ENCODE assay signal across 10 mouse cellular contexts in the genomic region with DNA sequence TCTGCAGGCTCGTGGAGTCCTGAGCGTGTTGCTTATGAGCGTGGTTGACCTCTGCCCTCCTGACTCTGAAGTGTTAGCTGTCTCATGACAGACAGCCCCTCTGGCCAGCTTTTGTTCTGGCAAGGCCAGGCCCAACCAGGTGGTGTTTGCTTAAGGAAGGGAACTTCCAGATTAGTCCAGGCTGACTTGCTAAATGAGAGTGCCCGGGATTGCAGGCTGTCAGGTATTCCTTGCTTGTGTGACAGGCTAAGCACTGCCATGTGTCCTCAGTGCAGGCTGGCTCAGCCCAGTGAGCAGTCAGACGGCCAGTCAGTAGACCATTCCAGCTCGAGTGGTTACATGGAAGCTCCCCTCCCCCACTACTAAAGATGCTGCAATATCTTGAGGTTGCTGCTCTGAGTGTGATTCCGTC.
DNase-seq lines count a peak whose midpoint lies in the region; ATAC-seq lines count a peak whose summit lies in the region.
"Had no signal": no experiment of that assay in that cellular context is flagged by ENCODE, and none has a peak within 500 bp of the region (broad histone marks: within the 10 kb centered on the region; RNA-seq: fewer than 3 reads in every experiment).

No protein-coding gene starts in this region.

- H3K27me3 ChIP-seq in embryonic facial prominence, embryonic 12.5 days = no peaks in the 10 kb centered on the region
- H3K27me3 ChIP-seq in neural tube, embryonic 13.5 days = no peaks in the 10 kb centered on the region
- H3K27me3 ChIP-seq: embryonic facial prominence, embryonic 15.5 days had no signal

- no peak overlapping the region for H3K9ac ChIP-seq in embryonic facial prominence, embryonic 12.5 days
- no peak overlapping the region for H3K9ac ChIP-seq in neural tube, embryonic 13.5 days
- H3K9ac ChIP-seq: embryonic facial prominence, embryonic 15.5 days had no signal

- no peak overlapping the region for H3K27ac ChIP-seq in embryonic facial prominence, embryonic 12.5 days
- H3K27ac ChIP-seq in neural tube, embryonic 13.5 days (replicated peaks) = no peak overlapping the region
- H3K27ac ChIP-seq: embryonic facial prominence, embryonic 15.5 days; heart, adult 2 months had no signal

- WGBS in embryonic facial prominence, embryonic 12.5 days = 11% methylated on average over 7 of the region's 7 CpGs
- 20% methylated on average over 7 of the region's 7 CpGs for WGBS in neural tube, embryonic 13.5 days

- peaks cover 12% of the 10 kb centered on the region for H3K4me1 ChIP-seq in embryonic facial prominence, embryonic 12.5 days
- peaks cover 11% of the 10 kb centered on the region for H3K4me1 ChIP-seq in neural tube, embryonic 13.5 days (replicated peaks)

- peak; percentile 8 to 12 for DNase-seq in heart, postnatal 10 days
- DNase-seq in heart, adult 8-10 months (ENCODE audit: low spot score) = no peak
- DNase-seq in lung, adult 18-20 months = peak; percentile 45 to 69
- DNase-seq in kidney, postnatal 10 days = no peak
- no peak for DNase-seq in layer of hippocampus, adult 8-10 months (ENCODE audit: low spot score in 2 of 2)

- intact Hi-C loops in heart, postnatal 10 days (cut with DNase I) = loop anchor here (5.0 kb wide), 1 partner anchor 34 kb away; no protein-coding TSS in a partner anchor

- H3K4me3 ChIP-seq in embryonic facial prominence, embryonic 12.5 days = no peak overlapping the region
- H3K4me3 ChIP-seq in neural tube, embryonic 13.5 days = no peak overlapping the region
- H3K4me3 ChIP-seq: embryonic facial prominence, embryonic 15.5 days; heart, adult 2 months had no signal

- no peaks in the 10 kb centered on the region for H3K9me3 ChIP-seq in embryonic facial prominence, embryonic 12.5 days
- no peaks in the 10 kb centered on the region for H3K9me3 ChIP-seq in neural tube, embryonic 13.5 days
- H3K9me3 ChIP-seq: embryonic facial prominence, embryonic 15.5 days had no signal

- no peak overlapping the region for H3K4me2 ChIP-seq in embryonic facial prominence, embryonic 12.5 days (replicated peaks)
- no peak overlapping the region for H3K4me2 ChIP-seq in neural tube, embryonic 13.5 days
- H3K4me2 ChIP-seq: embryonic facial prominence, embryonic 15.5 days had no signal

- H3K36me3 ChIP-seq in embryonic facial prominence, embryonic 12.5 days = no peaks in the 10 kb centered on the region
- no peaks in the 10 kb centered on the region for H3K36me3 ChIP-seq in neural tube, embryonic 13.5 days
- H3K36me3 ChIP-seq: embryonic facial prominence, embryonic 15.5 days had no signal

- peak; percentile 52; the same call in 1 of the 2 replicates for ATAC-seq in embryonic facial prominence, embryonic 12.5 days (ENCODE audit: insufficient number of reproducible peaks, insufficient read depth, low FRiP score, low TSS enrichment)
- peak; percentile 67; the same call in 1 of the 2 replicates for ATAC-seq in neural tube, embryonic 13.5 days (ENCODE audit: low read depth)
- no peak for ATAC-seq in inflammation-experienced regulatory T-cells, adult 6 months

Comparison
In these comparisons a context has a peak if more than half of its experiments do, and no peak if none do; other contexts are left out.
1. DNase-seq: peak in heart, postnatal 10 days (2 of 2) and lung, adult 18-20 months (2 of 2); none in heart, adult 8-10 months (single experiment), kidney, postnatal 10 days (single experiment) and layer of hippocampus, adult 8-10 months (0 of 2).